Mouse (Mus musculus) hindbrain, embryonic 11.5 days (tissue): ENCODE data around the gene Cbln3. TPM values are rescaled to one million over a fixed set of nuclear protein-coding genes. Genes with fewer than 3 reads are reported as not detected.

Source experiments
- ATAC-seq: fragments of 200-750 bp; cut with Nextera tagmentation; 2 replicates; pipeline ENCODE4 v1.8.0; 2017; ENCODE audit warnings: mild to moderate bottlenecking, moderate TSS enrichment, moderate library complexity; ENCODE audit not compliant: low FRiP score
- DNase-seq: peaks from one replicate; pipeline ENCODE4 v3.0.0-alpha.2; 2015; ENCODE audit warnings: low spot score
- H3K27ac ChIP-seq: fragments of 300-500 bp; sonication (generic); 2 replicates; pipeline ENCODE4 v1.5.1; 2014; ENCODE audit warnings: mild to moderate bottlenecking, low read depth, low read length
- H3K27me3 ChIP-seq: fragments of 300-500 bp; sonication (generic); 2 replicates; pipeline ENCODE4 v1.6.1; 2014; ENCODE audit warnings: mild to moderate bottlenecking, low read length, moderate library complexity, mixed read lengths; ENCODE audit not compliant: control insufficient read depth, insufficient read depth
- H3K36me3 ChIP-seq: fragments of 300-500 bp; sonication (generic); 2 replicates; pipeline ENCODE4 v1.6.1; 2014; ENCODE audit warnings: mild to moderate bottlenecking, low read length, moderate library complexity, mixed read lengths; ENCODE audit not compliant: control insufficient read depth, insufficient read depth
- H3K4me1 ChIP-seq: fragments of 300-500 bp; sonication (generic); replicated peaks from 2 replicates; pipeline ENCODE4 v1.6.1; 2014; ENCODE audit warnings: low read length, mixed read lengths; ENCODE audit not compliant: control insufficient read depth, insufficient read depth
- H3K4me2 ChIP-seq: fragments of 300-500 bp; sonication (generic); replicated peaks from 2 replicates; pipeline ENCODE4 v1.6.1; 2014; ENCODE audit warnings: mild to moderate bottlenecking, low read depth, low read length
- H3K4me3 ChIP-seq: fragments of 300-500 bp; sonication (generic); 2 replicates; pipeline ENCODE4 v1.5.1; 2014; ENCODE audit warnings: low read depth, low read length
- H3K9ac ChIP-seq: fragments of 300-500 bp; sonication (generic); 2 replicates; pipeline ENCODE4 v1.6.1; 2014; ENCODE audit warnings: low read depth, low read length
- H3K9me3 ChIP-seq: fragments of 300-500 bp; sonication (generic); 2 replicates; pipeline ENCODE4 v1.6.1; 2016; ENCODE audit warnings: low read length; ENCODE audit not compliant: control insufficient read depth
- WGBS: fragments of 180-500 bp; shearing (Covaris S2); extraction: QIAGEN DNeasy Blood & Tissue Kit; methylation state at CpG from one replicate; pipeline ENCODE4 v1.1.7; 2014; 5-methylcytosine and 5-hydroxymethylcytosine counted together
- polyA plus RNA-seq: library from polyadenylated mRNA; unstranded; fragments of >200 nt; fragmentation: Nextera tagmentation; extraction: Ambion mirVana; gene quantifications from 2 replicates; pipeline ENCODE4 v1.2.1, GENCODE M21; 2014

Gene Cbln3
- polyA plus RNA-seq, 1 experiment from 2014 or later: 0.31 TPM

DNA sequence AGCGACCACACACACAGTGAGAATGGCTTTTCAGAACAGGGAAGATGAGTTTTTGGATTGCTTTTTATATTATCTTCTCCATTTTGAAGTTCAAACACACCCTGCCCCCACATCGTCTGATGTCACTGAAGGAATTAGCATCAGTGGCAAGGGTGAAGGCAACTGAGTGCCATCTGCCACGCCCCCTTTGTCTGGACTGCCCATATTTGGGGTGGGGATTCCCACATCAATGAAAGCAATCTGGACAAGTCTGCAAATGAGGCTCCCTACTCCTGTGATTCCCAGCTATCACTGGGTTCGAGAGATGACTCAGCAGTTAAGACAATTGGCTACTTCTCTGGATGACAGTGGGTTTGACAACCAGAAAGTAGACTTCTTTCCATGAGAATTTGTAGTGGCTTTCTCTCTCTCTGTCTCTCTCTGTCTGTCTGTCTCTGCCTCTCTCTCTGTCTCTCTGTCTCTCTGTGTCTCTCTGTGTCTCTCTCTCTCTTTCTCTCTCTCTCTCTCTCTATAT is 43.3 kb downstream of the Cbln3 start:
- Histone ChIP-seq H3K27me3 (no peaks in the 10 kb centered on the region), H3K4me3 (no peak overlapping the region), H3K9ac (no peak overlapping the region), H3K9me3 (no peaks in the 10 kb centered on the region), H3K4me1 (no peaks in the 10 kb centered on the region), H3K27ac (no peak overlapping the region), H3K4me2 (no peak overlapping the region), H3K36me3 (no peaks in the 10 kb centered on the region)
- 64% methylated on average over 4 of the region's 4 CpGs for WGBS
- ATAC-seq (no peak), DNase-seq (no peak)

- WGBS: 85% methylated on average over 4 of the region's 4 CpGs
- ATAC-seq (no peak), DNase-seq (no peak)
- Histone ChIP-seq H3K4me3 (no peak overlapping the region), H3K4me2 (no peak overlapping the region), H3K9ac (no peak overlapping the region), H3K9me3 (no peaks in the 10 kb centered on the region), H3K27ac (no peak overlapping the region), H3K36me3 (no peaks in the 10 kb centered on the region), H3K4me1 (no peaks in the 10 kb centered on the region), H3K27me3 (no peaks in the 10 kb centered on the region)
These were observed 45.5 kb downstream of the Cbln3 start for GRCm38 (mm10) chr14:55838740-55839139.

DNA sequence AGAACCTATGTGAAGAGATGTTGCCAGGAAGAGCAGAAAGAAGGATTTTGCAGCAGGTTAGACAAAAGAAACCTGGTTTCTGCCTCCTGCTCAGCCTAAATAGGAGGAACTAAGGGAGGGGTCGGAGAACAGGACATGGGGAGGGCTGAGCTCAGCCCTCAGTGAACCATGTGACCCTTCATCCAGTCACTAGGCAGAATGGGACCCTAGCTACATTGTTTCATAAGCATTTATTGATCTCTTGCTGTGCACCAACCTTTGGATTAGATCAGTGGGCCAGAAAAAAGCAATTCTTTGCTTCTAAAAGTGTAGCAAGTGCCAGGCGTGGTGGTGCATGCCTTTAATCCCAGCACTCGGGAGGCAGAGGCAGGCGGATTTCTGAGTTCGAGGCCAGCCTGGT is 45.9 kb downstream of the Cbln3 start:
- H3K9me3 ChIP-seq: no peaks in the 10 kb centered on the region
- no peak for ATAC-seq
- WGBS: 88% methylated on average over 5 of the region's 5 CpGs

DNA sequence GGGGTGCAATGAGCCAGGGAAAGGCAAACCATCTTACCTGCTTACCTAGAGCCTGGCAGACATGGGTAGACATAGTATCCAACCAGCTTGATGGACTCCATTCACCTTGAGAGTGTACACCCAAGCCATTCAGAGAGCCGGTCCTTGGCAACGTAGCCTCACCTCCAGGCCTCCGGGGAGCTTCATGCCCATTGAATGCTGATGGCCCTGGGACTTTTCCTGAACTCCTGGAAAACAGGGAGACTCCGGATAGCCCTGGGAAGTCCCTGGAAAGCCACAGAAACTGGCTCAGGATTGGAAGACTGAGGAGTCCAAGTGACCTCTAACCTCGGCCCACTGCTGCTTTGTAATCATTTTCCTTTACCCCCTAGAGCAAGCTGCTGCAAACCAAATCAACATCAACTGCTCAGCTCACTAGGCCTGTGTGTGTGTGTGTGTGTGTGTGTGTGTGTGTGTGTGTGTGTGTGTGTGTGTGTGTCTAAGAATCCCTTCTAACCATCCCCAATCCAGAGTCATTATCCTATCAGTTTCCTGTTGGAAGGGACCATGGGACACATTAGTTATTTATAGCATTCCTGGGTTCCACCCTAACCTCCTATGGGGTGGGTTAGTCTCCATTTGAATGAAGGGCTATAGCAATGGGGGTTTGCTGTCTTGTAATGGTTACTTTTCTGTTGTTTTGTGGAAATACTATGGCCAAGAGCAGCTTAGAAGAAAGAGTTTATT is 49.2 kb downstream of the Cbln3 start:
- no peak overlapping the region for H3K9ac ChIP-seq
- no peak overlapping the region for H3K4me3 ChIP-seq
- ATAC-seq: no peak
- no peaks in the 10 kb centered on the region for H3K27me3 ChIP-seq
- H3K36me3 ChIP-seq: no peaks in the 10 kb centered on the region
- no peak for DNase-seq
- H3K9me3 ChIP-seq: no peaks in the 10 kb centered on the region
- H3K4me1 ChIP-seq: no peaks in the 10 kb centered on the region
- WGBS: 72% methylated on average over 5 of the region's 5 CpGs
- no peak overlapping the region for H3K4me2 ChIP-seq
- H3K27ac ChIP-seq: no peak overlapping the region

More for the DNA sequence above, 45.9 kb downstream of the Cbln3 start:
- Histone ChIP-seq H3K36me3 (no peaks in the 10 kb centered on the region), H3K27me3 (no peaks in the 10 kb centered on the region), H3K4me2 (no peak overlapping the region), H3K27ac (no peak overlapping the region), H3K9ac (no peak overlapping the region), H3K4me1 (no peaks in the 10 kb centered on the region), H3K4me3 (no peak overlapping the region)
- no peak for DNase-seq

DNA sequence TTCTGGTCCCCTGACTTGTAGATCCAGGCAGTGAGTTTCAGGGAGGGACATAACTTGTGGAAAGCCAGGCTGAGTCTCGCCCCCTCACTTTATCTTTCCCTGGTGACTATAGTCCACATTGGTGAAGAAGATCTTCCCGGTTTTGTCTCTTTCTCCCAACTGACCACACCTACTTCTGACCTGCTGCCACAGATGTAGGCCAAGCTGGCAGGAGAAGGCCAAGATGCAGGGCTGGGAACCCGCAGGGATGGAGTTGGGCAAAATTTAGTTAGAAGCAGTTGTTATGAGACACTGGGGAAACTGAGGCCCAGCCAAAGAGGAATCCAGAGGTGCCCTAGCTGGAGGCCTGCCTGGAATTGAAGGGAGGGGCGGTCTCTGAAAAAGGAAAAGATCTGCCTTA is 51.1 kb downstream of the Cbln3 start:
- Histone ChIP-seq H3K9ac (no peak overlapping the region), H3K27ac (no peak overlapping the region), H3K9me3 (no peaks in the 10 kb centered on the region), H3K36me3 (no peaks in the 10 kb centered on the region), H3K4me3 (no peak overlapping the region), H3K4me1 (no peaks in the 10 kb centered on the region), H3K4me2 (no peak overlapping the region), H3K27me3 (no peaks in the 10 kb centered on the region)
- ATAC-seq (no peak), DNase-seq (no peak)
- 82% methylated on average over 4 of the region's 4 CpGs for WGBS

GRCm38 (mm10) chr14:55830331-55830730 is 53.9 kb downstream of the Cbln3 start:
- Histone ChIP-seq H3K9me3 (no peaks in the 10 kb centered on the region), H3K4me1 (0 out of 2 replicates have a peak, but pooled peaks cover 3% of the 10 kb centered on the region), H3K27ac (no peak overlapping the region), H3K4me3 (no peak overlapping the region), H3K9ac (no peak overlapping the region), H3K4me2 (no peak overlapping the region), H3K27me3 (peaks cover 7% of the 10 kb centered on the region), H3K36me3 (no peaks in the 10 kb centered on the region)
- ATAC-seq (no peak), DNase-seq (no peak)
- 89% methylated on average over 4 of the region's 4 CpGs for WGBS

DNA sequence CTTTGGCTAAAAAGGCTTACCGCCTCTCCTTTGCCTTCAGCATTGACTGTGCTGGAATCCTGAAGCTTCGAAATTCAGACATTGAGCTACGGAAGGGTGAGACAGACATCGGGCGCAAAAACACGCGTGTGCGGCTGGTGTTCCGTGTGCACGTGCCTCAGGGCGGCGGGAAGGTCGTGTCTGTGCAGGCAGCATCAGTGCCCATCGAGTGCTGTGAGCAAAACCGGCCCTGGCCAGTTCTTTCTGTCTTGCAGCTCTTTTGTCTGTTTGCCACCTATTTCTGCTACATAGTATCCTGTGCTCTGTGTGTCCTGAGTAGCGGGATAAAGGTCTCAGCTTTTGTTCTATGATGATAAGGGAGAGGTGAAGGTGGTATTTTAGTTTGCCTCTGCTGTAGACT is 54.3 kb downstream of the Cbln3 start:
- Histone ChIP-seq H3K4me3 (no peak overlapping the region), H3K4me1 (peaks cover 6% of the 10 kb centered on the region; the same call in 1 of the 2 replicates), H3K27me3 (peaks cover 9% of the 10 kb centered on the region), H3K36me3 (no peaks in the 10 kb centered on the region), H3K9me3 (no peaks in the 10 kb centered on the region), H3K4me2 (no peak overlapping the region), H3K9ac (no peak overlapping the region), H3K27ac (no peak overlapping the region)
- WGBS: 87% methylated on average over 16 of the region's 16 CpGs
- DNase-seq (no peak), ATAC-seq (no peak)

Other genes with a start within 250 kb of the Cbln3 start
- gene Ipo4, start 248.4 kb downstream of the Cbln3 start, polyA plus RNA-seq: 71.2 and 73.1 TPM in 2 replicates
- gene Gm49378, start 246.5 kb downstream of the Cbln3 start, polyA plus RNA-seq: 1.7 and 4.0 TPM in 2 replicates
- gene Tm9sf1, start 240.6 kb downstream of the Cbln3 start, polyA plus RNA-seq: 60.2 and 61.9 TPM in 2 replicates
- gene Tssk4, start 234.2 kb downstream of the Cbln3 start, polyA plus RNA-seq: 0.38 and 0.48 TPM in 2 replicates
- 67.7 and 70.2 TPM in 2 replicates for gene Mdp1, start 223.9 kb downstream of the Cbln3 start, polyA plus RNA-seq
- 54.6 and 58.8 TPM in 2 replicates for gene Gmpr2, start 212.5 kb downstream of the Cbln3 start, polyA plus RNA-seq
- 596 and 597 TPM in 2 replicates for gene Nedd8, start 212.3 kb downstream of the Cbln3 start, polyA plus RNA-seq
- 52.7 and 63.1 TPM in 2 replicates for gene Tinf2, start 202.6 kb downstream of the Cbln3 start, polyA plus RNA-seq
- 0.36 and 0.49 TPM in 2 replicates for gene Tgm1, start 170.5 kb downstream of the Cbln3 start, polyA plus RNA-seq
- 25.3 and 27.4 TPM in 2 replicates for gene Rabggta, start 162.1 kb downstream of the Cbln3 start, polyA plus RNA-seq
- gene Dhrs1, start 138.7 kb downstream of the Cbln3 start, polyA plus RNA-seq: 68.6 and 72.1 TPM in 2 replicates
- 47.0 and 47.6 TPM in 2 replicates for gene Nop9, start 138.7 kb downstream of the Cbln3 start, polyA plus RNA-seq
- gene Cideb, start 125.9 kb downstream of the Cbln3 start, polyA plus RNA-seq: 0.33 TPM in 1 of 2 replicates, not detected in the other
- 0.28 and 0.62 TPM in 2 replicates for gene Ltb4r2, start 123.0 kb downstream of the Cbln3 start, polyA plus RNA-seq
- 0.14 TPM in 1 of 2 replicates, not detected in the other for gene Ltb4r1, start 118.4 kb downstream of the Cbln3 start, polyA plus RNA-seq
- gene Adcy4, start 100.3 kb downstream of the Cbln3 start, polyA plus RNA-seq: 6.6 and 7.6 TPM in 2 replicates
- 11.0 and 12.9 TPM in 2 replicates for gene Ripk3, start 95.5 kb downstream of the Cbln3 start, polyA plus RNA-seq
- gene Nfatc4, start 61.2 kb downstream of the Cbln3 start, polyA plus RNA-seq: 19.5 and 25.5 TPM in 2 replicates
- 8.3 and 8.8 TPM in 2 replicates for gene Nynrin, start 30.4 kb downstream of the Cbln3 start, polyA plus RNA-seq
- gene Khnyn, start 555 bp upstream of the Cbln3 start, polyA plus RNA-seq: 7.8 and 9.3 TPM in 2 replicates
- gene Sdr39u1, start 15.9 kb upstream of the Cbln3 start, polyA plus RNA-seq: 39.7 and 41.9 TPM in 2 replicates
- not detected in 2 replicates for gene Cma1, start 60.3 kb upstream of the Cbln3 start, polyA plus RNA-seq
- not detected in 2 replicates for gene Cma2, start 66.6 kb upstream of the Cbln3 start, polyA plus RNA-seq
- gene Mcpt1, start 133.6 kb upstream of the Cbln3 start, polyA plus RNA-seq: not detected in 2 replicates
- gene Mcpt9, start 146.1 kb upstream of the Cbln3 start, polyA plus RNA-seq: not detected in 2 replicates
- not detected in 2 replicates for gene Mcpt2, start 157.6 kb upstream of the Cbln3 start, polyA plus RNA-seq
- gene Mcpt4, start 177.9 kb upstream of the Cbln3 start, polyA plus RNA-seq: not detected in 2 replicates
- gene Mcpt8, start 200.9 kb upstream of the Cbln3 start, polyA plus RNA-seq: not detected in 2 replicates
- gene Ctsg, start 218.2 kb upstream of the Cbln3 start, polyA plus RNA-seq: 0.31 TPM in 1 of 2 replicates, not detected in the other
- gene Gzme, start 236.2 kb upstream of the Cbln3 start, polyA plus RNA-seq: not detected in 2 replicates
- gene Gzmd, start 248.2 kb upstream of the Cbln3 start, polyA plus RNA-seq: not detected in 2 replicates